Mouse (Mus musculus) mouse trophoblast stem cell (cell line): ENCODE results near the gene Plch2.

Source experiments
- in situ Hi-C, 2 experiments: fragments of 300-500 bp; cut with MseI, MboI; formaldehyde crosslinking; loops; 2 replicates in 1 of 2; 3 replicates in 1 of 2; pipeline ENCODE4 v1.15.1; 2025

Gene Plch2

GRCm38 (mm10) chr4:154999379-154999778 lies 57.2 kb downstream of the Plch2 start:
- in situ Hi-C loops, result no loop called here

- in situ Hi-C loops, result no loop called here
Measured at GRCm38 (mm10) chr4:154996572-154997154, 59.9 kb downstream of the Plch2 start.

GRCm38 (mm10) chr4:154994876-154995275 lies 61.7 kb downstream of the Plch2 start:
- in situ Hi-C loops, result no loop called here

- in situ Hi-C loops, result no loop called here
Measured at GRCm38 (mm10) chr4:154986750-154987149, 69.8 kb downstream of the Plch2 start.

GRCm38 (mm10) chr4:154986096-154986495 lies 70.5 kb downstream of the Plch2 start:
- in situ Hi-C loops, result no loop called here

GRCm38 (mm10) chr4:154985151-154985777 lies 71.3 kb downstream of the Plch2 start:
- in situ Hi-C loops, result no loop called here

- in situ Hi-C loops, result no loop called here
Measured at GRCm38 (mm10) chr4:154983767-154984166, 72.8 kb downstream of the Plch2 start.

- in situ Hi-C loops, result no loop called here
Measured at GRCm38 (mm10) chr4:154982247-154983120, 74.1 kb downstream of the Plch2 start.

- in situ Hi-C loops, result no loop called here
Measured at GRCm38 (mm10) chr4:154981530-154981929, 75.1 kb downstream of the Plch2 start.

- in situ Hi-C loops, result no loop called here
Measured at GRCm38 (mm10) chr4:154981076-154981475, 75.5 kb downstream of the Plch2 start.

- in situ Hi-C loops, result no loop called here
Measured at GRCm38 (mm10) chr4:154980110-154980509, 76.5 kb downstream of the Plch2 start.

GRCm38 (mm10) chr4:154974163-154974611 lies 82.4 kb downstream of the Plch2 start:
- in situ Hi-C loops, result no loop called here

- in situ Hi-C loops, result no loop called here
Measured at GRCm38 (mm10) chr4:154972546-154972945, 84.0 kb downstream of the Plch2 start.

GRCm38 (mm10) chr4:154967173-154967572 lies 89.4 kb downstream of the Plch2 start:
- in situ Hi-C loops, result loop anchor here in 1 of 2 experiments (5.0 kb wide), 1 partner anchor 100 kb away; the partner anchor contains the start of gene Pex10

- in situ Hi-C loops, result loop anchor here in 1 of 2 experiments (5.0 kb wide), 1 partner anchor 101 kb away; the partner anchor contains the start of gene Pex10
Measured at GRCm38 (mm10) chr4:154965856-154966255, 90.7 kb downstream of the Plch2 start.

GRCm38 (mm10) chr4:154964581-154965235 lies 91.9 kb downstream of the Plch2 start:
- in situ Hi-C loops, result loop anchor here in 1 of 2 experiments (5.0 kb wide), 1 partner anchor 103 kb away; the partner anchor contains the start of gene Pex10

GRCm38 (mm10) chr4:154963901-154964580 lies 92.5 kb downstream of the Plch2 start, which contains the start of gene Pank4:
TSS of gene Pank4 (plus strand) at chr4:154964123.
- in situ Hi-C loops, result no loop called here

- in situ Hi-C loops, result no loop called here
Measured at GRCm38 (mm10) chr4:154963190-154963836, 93.3 kb downstream of the Plch2 start.

GRCm38 (mm10) chr4:154962683-154963082 lies 93.9 kb downstream of the Plch2 start:
- in situ Hi-C loops, result no loop called here

GRCm38 (mm10) chr4:154961911-154962310 lies 94.7 kb downstream of the Plch2 start:
- in situ Hi-C loops, result no loop called here
